In the genomic region with DNA sequence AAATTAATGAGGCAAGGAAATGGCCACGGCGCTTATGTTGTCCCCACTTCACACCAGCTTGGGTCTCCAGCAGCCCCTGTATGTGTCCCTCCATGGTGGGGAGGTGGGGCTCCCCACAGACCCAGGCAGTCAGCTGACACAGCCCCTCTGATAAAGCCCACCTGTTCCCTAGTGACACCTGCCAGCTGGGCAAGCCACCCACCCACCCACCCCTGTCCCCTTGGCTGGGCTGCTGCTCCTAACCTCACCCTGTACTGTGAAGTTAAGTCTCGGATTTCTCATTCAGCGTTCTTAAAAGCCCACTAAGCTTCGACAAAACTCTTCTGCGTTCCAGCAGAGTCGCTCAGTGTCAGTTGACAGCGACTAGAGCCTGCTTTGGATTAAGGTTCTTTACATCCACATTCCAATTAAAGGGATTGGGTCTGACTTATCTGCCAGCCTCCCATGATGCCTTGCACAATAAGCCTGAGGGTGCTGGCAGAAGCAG, we compare ENCODE assay signal across 18 mouse cellular contexts. TPM values are rescaled to one million over a fixed set of nuclear protein-coding genes. Genes with fewer than 3 reads are reported as not detected.
A peak's percentile ranks its signal among the peaks of the same experiment; 100 is the strongest.
DNase-seq lines count a peak whose midpoint lies in the region; ATAC-seq and TF ChIP-seq lines count a peak whose summit lies in the region.
"Had no signal": no experiment of that assay in that cellular context is flagged by ENCODE, and none has a peak within 500 bp of the region (broad histone marks: within the 10 kb centered on the region; RNA-seq: fewer than 3 reads in every experiment).

No protein-coding gene starts in this region.

- H3K9ac ChIP-seq in forebrain, embryonic 11.5 days (ENCODE audit: low read length), result no peak overlapping the region
- H3K9ac ChIP-seq in limb, embryonic 12.5 days (replicated peaks), result no peak overlapping the region
- no peak overlapping the region for H3K9ac ChIP-seq in forebrain, embryonic 14.5 days (ENCODE audit: low read length)
- H3K9ac ChIP-seq: liver, embryonic 14.5 days; neural tube, embryonic 13.5 days had no signal

- H3K4me2 ChIP-seq in forebrain, embryonic 11.5 days (ENCODE audit: low read depth, low read length, severe bottlenecking), result no peak overlapping the region
- no peak overlapping the region for H3K4me2 ChIP-seq in limb, embryonic 12.5 days
- no peak overlapping the region for H3K4me2 ChIP-seq in forebrain, embryonic 14.5 days (ENCODE audit: low read length)
- H3K4me2 ChIP-seq: neural tube, embryonic 13.5 days had no signal

- ATAC-seq in forebrain, embryonic 11.5 days (replicated peaks; ENCODE audit: low FRiP score), result no peak
- ATAC-seq in limb, embryonic 12.5 days (ENCODE audit: insufficient number of reproducible peaks, insufficient read depth, low FRiP score, low TSS enrichment, low read depth), result peak; percentile 20; the same call in 1 of the 2 replicates
- ATAC-seq in forebrain, embryonic 14.5 days, result peak; percentile 63
- ATAC-seq: inflammation-experienced regulatory T-cells, adult 6 months had no signal

- TF ChIP-seq CTCF in olfactory bulb, adult 2 months (IDR thresholded peaks at IDR 0.05; ENCODE audit: insufficient read depth, low read depth, low read length), result no peak

- H3K4me1 ChIP-seq in forebrain, embryonic 10.5 days, result peaks cover 29% of the 10 kb centered on the region
- H3K4me1 ChIP-seq in forebrain, embryonic 11.5 days (replicated peaks; ENCODE audit: control insufficient read depth, insufficient read depth, low read length), result peaks cover 2% of the 10 kb centered on the region; the same call in 1 of the 2 replicates
- H3K4me1 ChIP-seq in limb, embryonic 12.5 days (replicated peaks), result peaks cover 7% of the 10 kb centered on the region
- H3K4me1 ChIP-seq in limb, embryonic 10.5 days, result peaks cover 20% of the 10 kb centered on the region
- peaks cover 5% of the 10 kb centered on the region; the same call in 1 of the 2 replicates for H3K4me1 ChIP-seq in forebrain, embryonic 14.5 days (ENCODE audit: control insufficient read depth, insufficient read depth, low read length)
- H3K4me1 ChIP-seq in olfactory bulb, adult 2 months (ENCODE audit: control insufficient read depth, insufficient read depth, low read length), result peaks cover 13% of the 10 kb centered on the region

- 32% methylated on average over 8 of the region's 8 CpGs for WGBS in forebrain, embryonic 10.5 days
- 24% methylated on average over 8 of the region's 8 CpGs for WGBS in forebrain, embryonic 11.5 days
- WGBS in limb, embryonic 12.5 days, result 48% methylated on average over 8 of the region's 8 CpGs
- 64% methylated on average over 8 of the region's 8 CpGs for WGBS in limb, embryonic 10.5 days
- 11% methylated on average over 8 of the region's 8 CpGs for WGBS in forebrain, embryonic 14.5 days
- WGBS in olfactory bulb, adult 2 months, result 41% methylated on average over 8 of the region's 8 CpGs

- H3K4me3 ChIP-seq in forebrain, embryonic 10.5 days, result no peak overlapping the region
- no peak overlapping the region for H3K4me3 ChIP-seq in forebrain, embryonic 11.5 days (ENCODE audit: low read depth, low read length)
- H3K4me3 ChIP-seq in limb, embryonic 12.5 days (replicated peaks), result no peak overlapping the region
- no peak overlapping the region for H3K4me3 ChIP-seq in limb, embryonic 10.5 days
- H3K4me3 ChIP-seq in forebrain, embryonic 14.5 days (ENCODE audit: low read depth, low read length), result no peak overlapping the region
- H3K4me3 ChIP-seq in olfactory bulb, adult 2 months (ENCODE audit: insufficient read depth, low read depth, low read length), result no peak overlapping the region
- H3K4me3 ChIP-seq: neural tube, embryonic 13.5 days had no signal

- H3K9me3 ChIP-seq in forebrain, embryonic 10.5 days, result peaks cover 5% of the 10 kb centered on the region; the same call in 1 of the 2 replicates
- H3K9me3 ChIP-seq in forebrain, embryonic 11.5 days (ENCODE audit: control insufficient read depth, low read length), result peaks cover 3% of the 10 kb centered on the region; the same call in 1 of the 2 replicates
- peaks cover 5% of the 10 kb centered on the region; the same call in 1 of the 2 replicates for H3K9me3 ChIP-seq in limb, embryonic 12.5 days
- no peaks in the 10 kb centered on the region for H3K9me3 ChIP-seq in limb, embryonic 10.5 days (replicated peaks)
- H3K9me3 ChIP-seq in forebrain, embryonic 14.5 days (replicated peaks; ENCODE audit: control insufficient read depth, low read length), result no peaks in the 10 kb centered on the region
- H3K9me3 ChIP-seq: neural tube, embryonic 13.5 days had no signal

- peak overlapping the region; percentile 41; the same call in 1 of the 2 replicates for H3K27ac ChIP-seq in forebrain, embryonic 10.5 days
- no peak overlapping the region for H3K27ac ChIP-seq in forebrain, embryonic 11.5 days (ENCODE audit: low read depth, low read length)
- no peak overlapping the region for H3K27ac ChIP-seq in limb, embryonic 12.5 days
- H3K27ac ChIP-seq in limb, embryonic 10.5 days, result no peak overlapping the region
- no peak overlapping the region for H3K27ac ChIP-seq in forebrain, embryonic 14.5 days (ENCODE audit: low read depth, low read length)
- 0 out of 2 replicates have a peak overlapping the region, but pooled peaks have one; percentile 10 for H3K27ac ChIP-seq in olfactory bulb, adult 2 months (ENCODE audit: insufficient read depth, low read depth, low read length)
- H3K27ac ChIP-seq: liver, embryonic 14.5 days; neural tube, embryonic 13.5 days had no signal

- no peaks in the 10 kb centered on the region for H3K27me3 ChIP-seq in forebrain, embryonic 10.5 days (ENCODE audit: poor library complexity, severe bottlenecking)
- no peaks in the 10 kb centered on the region for H3K27me3 ChIP-seq in forebrain, embryonic 11.5 days (ENCODE audit: control insufficient read depth, insufficient read depth, low read length)
- H3K27me3 ChIP-seq in limb, embryonic 12.5 days, result peaks cover 3% of the 10 kb centered on the region; the same call in 1 of the 2 replicates
- H3K27me3 ChIP-seq in limb, embryonic 10.5 days (ENCODE audit: low read depth, poor library complexity, severe bottlenecking), result no peaks in the 10 kb centered on the region
- no peaks in the 10 kb centered on the region for H3K27me3 ChIP-seq in forebrain, embryonic 14.5 days (replicated peaks; ENCODE audit: control insufficient read depth, insufficient read depth, low read length)
- H3K27me3 ChIP-seq: CH12.LX; neural tube, embryonic 13.5 days had no signal

- no peak for DNase-seq in forebrain, embryonic 10.5 days (ENCODE audit: extremely low spot score, low spot score)
- no peak for DNase-seq in forebrain, embryonic 11.5 days (ENCODE audit: low spot score)
- no peak for DNase-seq in limb, embryonic 10.5 days (ENCODE audit: low spot score)
- peak; percentile 22 for DNase-seq in forebrain, embryonic 14.5 days (ENCODE audit: low spot score)
- no peak for DNase-seq in cerebellum, postnatal 4 days (ENCODE audit: low spot score in 2 of 2)
- DNase-seq in heart, postnatal 10 days, result no peak
- DNase-seq: adrenal gland, postnatal 10 days; cerebellum, adult 2 months; gastrocnemius, postnatal 14 days; heart, postnatal 36 days; lung, postnatal 36 days; right cerebral cortex, adult 18-20 months had no signal

- intact Hi-C loops in heart, postnatal 10 days (cut with DNase I), result no loop called here

- no peak for TF ChIP-seq POLR2A in olfactory bulb, adult 2 months (IDR thresholded peaks at IDR 0.05; ENCODE audit: insufficient read depth, low read depth, low read length)

- H3K36me3 ChIP-seq in forebrain, embryonic 10.5 days (replicated peaks), result peaks cover 2% of the 10 kb centered on the region; the same call in 1 of the 2 replicates
- H3K36me3 ChIP-seq in forebrain, embryonic 11.5 days (ENCODE audit: control insufficient read depth, insufficient read depth, low read length), result no peaks in the 10 kb centered on the region
- H3K36me3 ChIP-seq in limb, embryonic 12.5 days, result no peaks in the 10 kb centered on the region
- no peaks in the 10 kb centered on the region for H3K36me3 ChIP-seq in limb, embryonic 10.5 days
- no peaks in the 10 kb centered on the region for H3K36me3 ChIP-seq in forebrain, embryonic 14.5 days (ENCODE audit: control insufficient read depth, insufficient read depth, low read length)
- H3K36me3 ChIP-seq: neural tube, embryonic 13.5 days had no signal

RNA-seq across cellular contexts. Expression of a gene that starts 33.2 kb away (rescaled TPM):
- polyA plus RNA-seq in forebrain, embryonic 10.5 days (2016; fragmentation: Nextera tagmentation; extraction: Ambion mirVana), result 0.10 and 0.27 TPM in 2 replicates
- 0.20 and 0.28 TPM in 2 replicates for polyA plus RNA-seq in forebrain, embryonic 11.5 days (2014; fragmentation: Nextera tagmentation; extraction: Ambion mirVana)
- polyA plus RNA-seq in limb, embryonic 12.5 days (2016; fragmentation: Nextera tagmentation; extraction: Ambion mirVana), result 0.54 and 0.61 TPM in 2 replicates
- polyA plus RNA-seq in limb, embryonic 10.5 days (2016; fragmentation: Nextera tagmentation; extraction: Ambion mirVana), result 0.09 and 0.25 TPM in 2 replicates
- polyA plus RNA-seq in forebrain, embryonic 14.5 days (2014; fragmentation: Nextera tagmentation; extraction: Ambion mirVana), result 0.08 and 0.22 TPM in 2 replicates
- polyA plus RNA-seq in olfactory bulb, adult 2 months (2012; ENCODE audit: insufficient read depth, insufficient read length, low replicate concordance, missing spikeins), result not detected in 2 replicates
- 1 to 10 TPM; 6.1 to 6.4 TPM for total RNA-seq in heart, postnatal 10 days (2021)

RNA-seq across cellular contexts. Expression of a gene that starts 56.1 kb away (rescaled TPM):
- polyA plus RNA-seq in forebrain, embryonic 10.5 days (2016; fragmentation: Nextera tagmentation; extraction: Ambion mirVana), result 234 and 235 TPM in 2 replicates
- polyA plus RNA-seq in forebrain, embryonic 11.5 days (2014; fragmentation: Nextera tagmentation; extraction: Ambion mirVana), result 188 and 196 TPM in 2 replicates
- polyA plus RNA-seq in limb, embryonic 12.5 days (2016; fragmentation: Nextera tagmentation; extraction: Ambion mirVana), result 171 and 180 TPM in 2 replicates
- 215 and 255 TPM in 2 replicates for polyA plus RNA-seq in limb, embryonic 10.5 days (2016; fragmentation: Nextera tagmentation; extraction: Ambion mirVana)
- polyA plus RNA-seq in forebrain, embryonic 14.5 days (2014; fragmentation: Nextera tagmentation; extraction: Ambion mirVana), result 154 and 173 TPM in 2 replicates
- polyA plus RNA-seq in olfactory bulb, adult 2 months (2012; ENCODE audit: insufficient read depth, insufficient read length, low replicate concordance, missing spikeins), result not detected in 2 replicates
- total RNA-seq in heart, postnatal 10 days (2021), result 10 to 100 TPM; 84.5 to 86.0 TPM

Comparison
In these comparisons a context has a peak if more than half of its experiments do, and no peak if none do; other contexts are left out.
1. H3K27ac ChIP-seq: peak in forebrain, embryonic 10.5 days (single experiment) and olfactory bulb, adult 2 months (single experiment); none in forebrain, embryonic 11.5 days (single experiment), limb, embryonic 12.5 days (single experiment), limb, embryonic 10.5 days (single experiment) and forebrain, embryonic 14.5 days (single experiment).
2. RNA of a gene that starts 56.1 kb away (polyA plus RNA-seq): 234 to 235 TPM in forebrain, embryonic 10.5 days, 215 to 255 TPM in limb, embryonic 10.5 days, 188 to 196 TPM in forebrain, embryonic 11.5 days, 171 to 180 TPM in limb, embryonic 12.5 days and 154 to 173 TPM in forebrain, embryonic 14.5 days; not detected in olfactory bulb, adult 2 months; every median in the first group is over 100 times any median in the second.